Mouse (Mus musculus) lung, postnatal 0 days (tissue): Measurements from ENCODE around the gene Arl10.

Source experiments
- CTCF ChIP-seq: IDR thresholded peaks from 2 replicates; pipeline ENCODE4 v1.5.1; 2016; ENCODE audit warnings: antibody characterized with exemption, mild to moderate bottlenecking
- EP300 ChIP-seq: IDR thresholded peaks from 2 replicates; pipeline ENCODE4 v1.6.1; 2016; ENCODE audit warnings: antibody characterized with exemption, mild to moderate bottlenecking, control low read depth

GRCm38 (mm10) chr13:54581385-54581784 is 6.6 kb downstream of the Arl10 start:
- TF ChIP-seq CTCF (no peak), EP300 (no peak)
